Mouse (Mus musculus): ENCODE results near the gene Camk1d. TPM values are rescaled to one million over a fixed set of nuclear protein-coding genes. Genes with fewer than 3 reads are reported as not detected.

Gene Camk1d
- polyA plus RNA-seq, 1 experiment from 2014 or later = 0.82 TPM

GRCm38 (mm10) chr2:5676786-5677185 lies 37.5 kb downstream of the Camk1d start:
- DNase-seq (no peak), ATAC-seq (ENCODE audit: low read depth) (no peak)
- 60% methylated on average over 8 of the region's 8 CpGs for WGBS (ENCODE audit: insufficient replicate concordance)
- Histone ChIP-seq H3K9me3 (replicated peaks) (no peaks in the 10 kb centered on the region), H3K4me1 (replicated peaks) (peaks cover 9% of the 10 kb centered on the region; the same call in 1 of the 2 replicates), H3K36me3 (no peaks in the 10 kb centered on the region), H3K27me3 (no peaks in the 10 kb centered on the region), H3K9ac (no peak overlapping the region), H3K4me3 (replicated peaks) (no peak overlapping the region), H3K4me2 (no peak overlapping the region), H3K27ac (no peak overlapping the region)

GRCm38 (mm10) chr2:5676143-5676483 lies 38.2 kb downstream of the Camk1d start:
- Histone ChIP-seq H3K36me3 (no peaks in the 10 kb centered on the region), H3K4me3 (replicated peaks) (no peak overlapping the region), H3K9ac (no peak overlapping the region), H3K27ac (no peak overlapping the region), H3K9me3 (replicated peaks) (no peaks in the 10 kb centered on the region), H3K27me3 (no peaks in the 10 kb centered on the region), H3K4me1 (replicated peaks) (peaks cover 9% of the 10 kb centered on the region; the same call in 1 of the 2 replicates), H3K4me2 (no peak overlapping the region)
- ATAC-seq (ENCODE audit: low read depth) = no peak
- DNase-seq = no peak
- 48% methylated on average over 9 of the region's 9 CpGs for WGBS (ENCODE audit: insufficient replicate concordance)

GRCm38 (mm10) chr2:5675431-5676142 lies 38.7 kb downstream of the Camk1d start:
- Histone ChIP-seq H3K4me3 (replicated peaks) (no peak overlapping the region), H3K27ac (no peak overlapping the region), H3K36me3 (no peaks in the 10 kb centered on the region), H3K9me3 (replicated peaks) (no peaks in the 10 kb centered on the region), H3K4me1 (replicated peaks) (peaks cover 9% of the 10 kb centered on the region; the same call in 1 of the 2 replicates), H3K4me2 (no peak overlapping the region), H3K27me3 (no peaks in the 10 kb centered on the region), H3K9ac (no peak overlapping the region)
- ATAC-seq (ENCODE audit: low read depth) (no peak), DNase-seq (no peak)
- 69% methylated on average over 12 of the region's 12 CpGs for WGBS (ENCODE audit: insufficient replicate concordance)

GRCm38 (mm10) chr2:5674512-5674911 lies 39.8 kb downstream of the Camk1d start:
- DNase-seq = no peak
- Histone ChIP-seq H3K4me1 (replicated peaks) (peaks cover 9% of the 10 kb centered on the region; the same call in 1 of the 2 replicates), H3K36me3 (no peaks in the 10 kb centered on the region), H3K4me3 (replicated peaks) (no peak overlapping the region), H3K4me2 (no peak overlapping the region), H3K27ac (no peak overlapping the region), H3K27me3 (no peaks in the 10 kb centered on the region), H3K9ac (no peak overlapping the region), H3K9me3 (replicated peaks) (no peaks in the 10 kb centered on the region)
- WGBS (ENCODE audit: insufficient replicate concordance) = 56% methylated on average over 9 of the region's 9 CpGs
- no peak for ATAC-seq (ENCODE audit: low read depth)

- no peak for DNase-seq
- peak; percentile 25; the same call in 1 of the 2 replicates for ATAC-seq (ENCODE audit: low read depth)
- H3K9ac ChIP-seq = no peak overlapping the region
- no peaks in the 10 kb centered on the region for H3K9me3 ChIP-seq (replicated peaks)
- WGBS (ENCODE audit: insufficient replicate concordance) = 52% methylated on average over 6 of the region's 6 CpGs
- no peak overlapping the region for H3K4me2 ChIP-seq
- H3K36me3 ChIP-seq = no peaks in the 10 kb centered on the region
- H3K4me3 ChIP-seq (replicated peaks) = no peak overlapping the region
- H3K27me3 ChIP-seq = no peaks in the 10 kb centered on the region
- H3K4me1 ChIP-seq (replicated peaks) = peaks cover 9% of the 10 kb centered on the region; the same call in 1 of the 2 replicates
- no peak overlapping the region for H3K27ac ChIP-seq
These were observed 40.5 kb downstream of the Camk1d start for GRCm38 (mm10) chr2:5673816-5674215.

- Histone ChIP-seq H3K4me1 (replicated peaks) (peaks cover 9% of the 10 kb centered on the region; the same call in 1 of the 2 replicates), H3K27me3 (no peaks in the 10 kb centered on the region), H3K36me3 (no peaks in the 10 kb centered on the region), H3K27ac (no peak overlapping the region), H3K9me3 (replicated peaks) (no peaks in the 10 kb centered on the region), H3K4me3 (replicated peaks) (no peak overlapping the region), H3K9ac (no peak overlapping the region), H3K4me2 (no peak overlapping the region)
- no peak for ATAC-seq (ENCODE audit: low read depth)
- WGBS (ENCODE audit: insufficient replicate concordance) = 62% methylated on average over 7 of the region's 7 CpGs
- no peak for DNase-seq
These were observed 41.3 kb downstream of the Camk1d start for GRCm38 (mm10) chr2:5672906-5673589.

GRCm38 (mm10) chr2:5670146-5670545 lies 44.2 kb downstream of the Camk1d start:
- H3K36me3 ChIP-seq = no peaks in the 10 kb centered on the region
- no peak overlapping the region for H3K4me2 ChIP-seq
- no peak overlapping the region for H3K9ac ChIP-seq
- no peaks in the 10 kb centered on the region for H3K9me3 ChIP-seq (replicated peaks)
- H3K27ac ChIP-seq = peak overlapping the region; percentile 19; the same call in 1 of the 2 replicates
- ATAC-seq (ENCODE audit: low read depth) = no peak
- no peak overlapping the region for H3K4me3 ChIP-seq (replicated peaks)
- 0 out of 2 replicates have a peak, but pooled peaks cover 2% of the 10 kb centered on the region for H3K4me1 ChIP-seq (replicated peaks)
- no peak for DNase-seq
- WGBS (ENCODE audit: insufficient replicate concordance) = 65% methylated on average over 10 of the region's 10 CpGs
- H3K27me3 ChIP-seq = no peaks in the 10 kb centered on the region

- Histone ChIP-seq H3K4me3 (replicated peaks) (no peak overlapping the region), H3K4me2 (no peak overlapping the region), H3K36me3 (no peaks in the 10 kb centered on the region), H3K27me3 (no peaks in the 10 kb centered on the region), H3K9ac (no peak overlapping the region), H3K4me1 (replicated peaks) (0 out of 2 replicates have a peak, but pooled peaks cover 2% of the 10 kb centered on the region), H3K9me3 (replicated peaks) (no peaks in the 10 kb centered on the region), H3K27ac (peak overlapping the region; percentile 41; the same call in 1 of the 2 replicates)
- 67% methylated on average over 15 of the region's 15 CpGs for WGBS (ENCODE audit: insufficient replicate concordance)
- DNase-seq (no peak), ATAC-seq (ENCODE audit: low read depth) (peak; percentile 66; the same call in 1 of the 2 replicates)
These were observed 44.7 kb downstream of the Camk1d start for GRCm38 (mm10) chr2:5669498-5670040.

- Histone ChIP-seq H3K27me3 (no peaks in the 10 kb centered on the region), H3K4me1 (replicated peaks) (0 out of 2 replicates have a peak, but pooled peaks cover 2% of the 10 kb centered on the region), H3K9me3 (replicated peaks) (no peaks in the 10 kb centered on the region), H3K27ac (0 out of 2 replicates have a peak overlapping the region, but pooled peaks have one; percentile 41), H3K4me2 (no peak overlapping the region), H3K9ac (no peak overlapping the region), H3K36me3 (no peaks in the 10 kb centered on the region), H3K4me3 (replicated peaks) (no peak overlapping the region)
- DNase-seq (no peak), ATAC-seq (ENCODE audit: low read depth) (no peak)
- WGBS (ENCODE audit: insufficient replicate concordance) = 63% methylated on average over 4 of the region's 4 CpGs
These were observed 45.4 kb downstream of the Camk1d start for GRCm38 (mm10) chr2:5668940-5669339.

- Histone ChIP-seq H3K36me3 (no peaks in the 10 kb centered on the region), H3K4me2 (no peak overlapping the region), H3K27me3 (no peaks in the 10 kb centered on the region), H3K4me3 (replicated peaks) (no peak overlapping the region), H3K9me3 (replicated peaks) (no peaks in the 10 kb centered on the region), H3K27ac (no peak overlapping the region), H3K4me1 (replicated peaks) (no peaks in the 10 kb centered on the region), H3K9ac (no peak overlapping the region)
- DNase-seq (no peak), ATAC-seq (ENCODE audit: low read depth) (no peak)
- 76% methylated on average over 9 of the region's 9 CpGs for WGBS (ENCODE audit: insufficient replicate concordance)
These were observed 50.8 kb downstream of the Camk1d start for GRCm38 (mm10) chr2:5663499-5663898.

- H3K4me1 ChIP-seq (replicated peaks) = no peaks in the 10 kb centered on the region
- no peak overlapping the region for H3K9ac ChIP-seq
- ATAC-seq (ENCODE audit: low read depth) (no peak), DNase-seq (no peak)
- no peak overlapping the region for H3K27ac ChIP-seq
- 52% methylated on average over 5 of the region's 5 CpGs for WGBS (ENCODE audit: insufficient replicate concordance)
- H3K4me2 ChIP-seq = no peak overlapping the region
- H3K9me3 ChIP-seq (replicated peaks) = no peaks in the 10 kb centered on the region
- H3K27me3 ChIP-seq = no peaks in the 10 kb centered on the region
- no peaks in the 10 kb centered on the region for H3K36me3 ChIP-seq
- no peak overlapping the region for H3K4me3 ChIP-seq (replicated peaks)
These were observed 52.4 kb downstream of the Camk1d start for GRCm38 (mm10) chr2:5661946-5662345.

Data from liver, embryonic 13.5 days (tissue).